Mouse (Mus musculus) liver, embryonic 14.5 days (tissue): ENCODE results near the gene Pnpla7.

Source experiments
- CTCF ChIP-seq: IDR thresholded peaks from 2 replicates; pipeline ENCODE4 v1.5.1; 2016; ENCODE audit warnings: antibody characterized with exemption, low read depth, control low read depth
- EP300 ChIP-seq: IDR thresholded peaks from 2 replicates; pipeline ENCODE4 v1.6.1; 2016; ENCODE audit warnings: antibody characterized with exemption, low read depth

DNA sequence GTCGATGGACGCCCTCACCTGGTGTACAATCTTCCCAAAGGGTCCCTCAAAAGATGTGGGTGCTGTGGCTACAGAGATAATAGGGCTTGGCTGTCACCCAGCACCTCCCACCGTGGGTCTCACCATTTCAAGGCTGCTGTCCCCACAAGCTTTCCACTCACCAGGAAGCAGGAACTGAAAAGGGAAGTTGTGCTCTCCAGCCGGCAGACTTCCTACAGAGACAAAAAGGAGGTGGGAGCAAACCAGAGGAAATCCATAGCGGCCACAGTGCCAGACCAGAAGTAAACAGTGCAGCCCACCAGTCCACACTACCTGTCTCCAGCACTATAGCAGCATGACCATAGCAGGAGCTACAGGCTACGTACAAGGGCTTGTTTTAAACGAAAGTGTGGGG is 48.9 kb upstream of the Pnpla7 start:
- TF ChIP-seq CTCF (no peak), EP300 (no peak)
